Mouse (Mus musculus) heart, embryonic 16.5 days (tissue): ENCODE data around the gene Iqschfp. TPM values are rescaled to one million over a fixed set of nuclear protein-coding genes. Genes with fewer than 3 reads are reported as not detected.

ENCODE experiments used
- ATAC-seq: fragments of 200-750 bp; cut with Nextera tagmentation; replicated peaks from 2 replicates; pipeline ENCODE4 v1.8.0; 2017; ENCODE audit warnings: moderate number of reproducible peaks; ENCODE audit not compliant: insufficient read depth, low FRiP score; ENCODE audit errors: extremely low read depth
- H3K27ac ChIP-seq: fragments of 300-500 bp; sonication (generic); 2 replicates; pipeline ENCODE4 v1.5.1; 2014; ENCODE audit warnings: mild to moderate bottlenecking, low read length, control low read depth, moderate library complexity
- H3K27me3 ChIP-seq: fragments of 300-500 bp; sonication (generic); 2 replicates; pipeline ENCODE4 v1.6.1; 2014; ENCODE audit warnings: low read length, mixed read lengths; ENCODE audit not compliant: control insufficient read depth, insufficient read depth
- H3K36me3 ChIP-seq: fragments of 300-500 bp; sonication (generic); 2 replicates; pipeline ENCODE4 v1.6.1; 2014; ENCODE audit not compliant: control insufficient read depth, insufficient read depth
- H3K4me1 ChIP-seq: fragments of 300-500 bp; sonication (generic); 2 replicates; pipeline ENCODE4 v1.6.1; 2014; ENCODE audit warnings: low read length, mixed read lengths; ENCODE audit not compliant: control insufficient read depth, insufficient read depth
- H3K4me2 ChIP-seq: fragments of 300-500 bp; sonication (generic); 2 replicates; pipeline ENCODE4 v1.6.1; 2014; ENCODE audit warnings: low read depth, mild to moderate bottlenecking, control low read depth, low read length
- H3K4me3 ChIP-seq: fragments of 300-500 bp; sonication (generic); 2 replicates; pipeline ENCODE4 v1.5.1; 2014; ENCODE audit warnings: mild to moderate bottlenecking, control low read depth, low read length
- H3K9ac ChIP-seq: fragments of 300-500 bp; sonication (generic); 2 replicates; pipeline ENCODE4 v1.6.1; 2014; ENCODE audit warnings: low read length, control low read depth
- H3K9me3 ChIP-seq: fragments of 300-500 bp; sonication (generic); replicated peaks from 2 replicates; pipeline ENCODE4 v1.6.1; 2016; ENCODE audit warnings: low read length; ENCODE audit not compliant: control insufficient read depth
- WGBS: fragments of 180-500 bp; shearing (Covaris S2); extraction: QIAGEN DNeasy Blood & Tissue Kit; methylation state at CpG from one replicate; pipeline ENCODE4 v1.1.7; 2014; 5-methylcytosine and 5-hydroxymethylcytosine counted together
- polyA plus RNA-seq: library from polyadenylated mRNA; unstranded; fragments of >200 nt; fragmentation: Nextera tagmentation; extraction: Ambion mirVana; gene quantifications from 2 replicates; pipeline ENCODE4 v1.2.1, GENCODE M21; 2015

Gene Iqschfp
- polyA plus RNA-seq, 1 experiment from 2014 or later = not detected

GRCm38 (mm10) chr3:68574565-68574964 lies 682.5 kb downstream of the Iqschfp start:
- Histone ChIP-seq H3K27me3 (no peaks in the 10 kb centered on the region), H3K36me3 (no peaks in the 10 kb centered on the region), H3K27ac (no peak overlapping the region), H3K9me3 (no peaks in the 10 kb centered on the region), H3K4me3 (no peak overlapping the region), H3K4me2 (no peak overlapping the region), H3K4me1 (peaks cover 27% of the 10 kb centered on the region), H3K9ac (no peak overlapping the region)
- no peak for ATAC-seq
- WGBS = 67% methylated on average over 8 of the region's 8 CpGs

GRCm38 (mm10) chr3:68575636-68576340 lies 683.8 kb downstream of the Iqschfp start:
- H3K4me2 ChIP-seq = peak overlapping the region; percentile 24; the same call in 1 of the 2 replicates
- no peak for ATAC-seq
- no peaks in the 10 kb centered on the region for H3K27me3 ChIP-seq
- H3K27ac ChIP-seq = peak overlapping the region; percentile 47; the same call in 1 of the 2 replicates
- 36% methylated on average over 10 of the region's 10 CpGs for WGBS
- H3K9ac ChIP-seq = peak overlapping the region; percentile 45
- H3K36me3 ChIP-seq = no peaks in the 10 kb centered on the region
- peaks cover 27% of the 10 kb centered on the region for H3K4me1 ChIP-seq
- H3K4me3 ChIP-seq = no peak overlapping the region
- no peaks in the 10 kb centered on the region for H3K9me3 ChIP-seq

- H3K4me2 ChIP-seq = peak overlapping the region; percentile 24
- peaks cover 27% of the 10 kb centered on the region for H3K4me1 ChIP-seq
- ATAC-seq = peak; percentile 42; the same call in 1 of the 2 replicates
- no peaks in the 10 kb centered on the region for H3K9me3 ChIP-seq
- peak overlapping the region; percentile 47 for H3K27ac ChIP-seq
- peak overlapping the region; percentile 45 for H3K9ac ChIP-seq
- 7% methylated on average over 7 of the region's 7 CpGs for WGBS
- H3K27me3 ChIP-seq = no peaks in the 10 kb centered on the region
- no peak overlapping the region for H3K4me3 ChIP-seq
- no peaks in the 10 kb centered on the region for H3K36me3 ChIP-seq
These were observed 684.4 kb downstream of the Iqschfp start for GRCm38 (mm10) chr3:68576431-68576830.

GRCm38 (mm10) chr3:68576948-68577347 lies 684.9 kb downstream of the Iqschfp start:
- Histone ChIP-seq H3K4me1 (peaks cover 26% of the 10 kb centered on the region), H3K27me3 (no peaks in the 10 kb centered on the region), H3K9ac (peak overlapping the region; percentile 45), H3K27ac (peak overlapping the region; percentile 7; the same call in 1 of the 2 replicates), H3K4me3 (no peak overlapping the region), H3K9me3 (no peaks in the 10 kb centered on the region), H3K4me2 (peak overlapping the region; percentile 24), H3K36me3 (no peaks in the 10 kb centered on the region)
- 41% methylated on average over 5 of the region's 5 CpGs for WGBS
- no peak for ATAC-seq

GRCm38 (mm10) chr3:68581591-68581990 lies 689.6 kb downstream of the Iqschfp start:
- Histone ChIP-seq H3K27me3 (no peaks in the 10 kb centered on the region), H3K4me1 (peaks cover 38% of the 10 kb centered on the region), H3K36me3 (no peaks in the 10 kb centered on the region), H3K4me3 (no peak overlapping the region), H3K9ac (no peak overlapping the region), H3K9me3 (no peaks in the 10 kb centered on the region), H3K27ac (no peak overlapping the region), H3K4me2 (no peak overlapping the region)
- ATAC-seq = no peak
- 65% methylated on average over 13 of the region's 13 CpGs for WGBS

- peak overlapping the region; percentile 46 for H3K9ac ChIP-seq
- no peaks in the 10 kb centered on the region for H3K36me3 ChIP-seq
- H3K27me3 ChIP-seq = no peaks in the 10 kb centered on the region
- 76% methylated on average over 12 of the region's 12 CpGs for WGBS
- H3K27ac ChIP-seq = peak overlapping the region; percentile 90
- no peak overlapping the region for H3K4me3 ChIP-seq
- ATAC-seq = no peak
- peak overlapping the region; percentile 57; the same call in 1 of the 2 replicates for H3K4me2 ChIP-seq
- no peaks in the 10 kb centered on the region for H3K9me3 ChIP-seq
- peaks cover 39% of the 10 kb centered on the region for H3K4me1 ChIP-seq
These were observed 690.2 kb downstream of the Iqschfp start for GRCm38 (mm10) chr3:68582103-68582740.

GRCm38 (mm10) chr3:68583031-68583693 lies 691.1 kb downstream of the Iqschfp start:
- Histone ChIP-seq H3K4me1 (peaks cover 49% of the 10 kb centered on the region), H3K27ac (peak overlapping the region; percentile 90), H3K4me3 (peak overlapping the region; percentile 40), H3K27me3 (no peaks in the 10 kb centered on the region), H3K9me3 (no peaks in the 10 kb centered on the region), H3K9ac (peak overlapping the region; percentile 46), H3K4me2 (peak overlapping the region; percentile 57), H3K36me3 (no peaks in the 10 kb centered on the region)
- 13% methylated on average over 14 of the region's 14 CpGs for WGBS
- 0 out of 2 replicates have a peak, but pooled peaks have one; percentile 20 for ATAC-seq

- H3K27ac ChIP-seq = peak overlapping the region; percentile 90
- H3K4me1 ChIP-seq = peaks cover 55% of the 10 kb centered on the region
- no peaks in the 10 kb centered on the region for H3K36me3 ChIP-seq
- H3K27me3 ChIP-seq = no peaks in the 10 kb centered on the region
- peak; percentile 83 for ATAC-seq
- peak overlapping the region; percentile 40 for H3K4me3 ChIP-seq
- peak overlapping the region; percentile 57 for H3K4me2 ChIP-seq
- H3K9ac ChIP-seq = peak overlapping the region; percentile 46
- WGBS = 31% methylated on average over 14 of the region's 14 CpGs
- H3K9me3 ChIP-seq = no peaks in the 10 kb centered on the region
These were observed 691.9 kb downstream of the Iqschfp start for GRCm38 (mm10) chr3:68583771-68584511.
